Mouse (Mus musculus): ENCODE data around the gene Adamts3. TPM values are rescaled to one million over a fixed set of nuclear protein-coding genes. Genes with fewer than 3 reads are reported as not detected.

The Adamts3 gene
- polyA plus RNA-seq, 2 experiments from 2014 or later: not detected

- no peak for ATAC-seq
These were observed 68.6 kb downstream of the Adamts3 start for GRCm38 (mm10) chr5:89814552-89814951.

GRCm38 (mm10) chr5:89800181-89800816 lies 82.8 kb downstream of the Adamts3 start:
- ATAC-seq: no peak

- no peak for ATAC-seq
These were observed 89.4 kb downstream of the Adamts3 start for GRCm38 (mm10) chr5:89793706-89794105.

GRCm38 (mm10) chr5:89784635-89785034 lies 98.5 kb downstream of the Adamts3 start:
- ATAC-seq: no peak

- ATAC-seq: no peak
These were observed 103.3 kb downstream of the Adamts3 start for GRCm38 (mm10) chr5:89779823-89780222.

- no peak for ATAC-seq
These were observed 104.5 kb downstream of the Adamts3 start for GRCm38 (mm10) chr5:89778610-89779009.

GRCm38 (mm10) chr5:89777411-89777810 lies 105.7 kb downstream of the Adamts3 start:
- ATAC-seq: no peak

- no peak for ATAC-seq
These were observed 112.3 kb downstream of the Adamts3 start for GRCm38 (mm10) chr5:89770655-89771355.

GRCm38 (mm10) chr5:89763189-89764187 lies 119.6 kb downstream of the Adamts3 start:
- ATAC-seq: no peak

GRCm38 (mm10) chr5:89760368-89760767 lies 122.8 kb downstream of the Adamts3 start:
- no peak for ATAC-seq

GRCm38 (mm10) chr5:89751836-89752235 lies 131.3 kb downstream of the Adamts3 start:
- no peak for ATAC-seq

GRCm38 (mm10) chr5:89748185-89748884 lies 134.8 kb downstream of the Adamts3 start:
- ATAC-seq: no peak

GRCm38 (mm10) chr5:89747149-89747659 lies 135.9 kb downstream of the Adamts3 start:
- ATAC-seq: no peak

GRCm38 (mm10) chr5:89745112-89745511 lies 138.0 kb downstream of the Adamts3 start:
- no peak for ATAC-seq

GRCm38 (mm10) chr5:89734759-89735158 lies 148.4 kb downstream of the Adamts3 start:
- no peak for ATAC-seq

- ATAC-seq: no peak
These were observed 152.7 kb downstream of the Adamts3 start for GRCm38 (mm10) chr5:89730411-89730810.

- no peak for ATAC-seq
These were observed 155.0 kb downstream of the Adamts3 start for GRCm38 (mm10) chr5:89728117-89728516.

GRCm38 (mm10) chr5:89727497-89728057 lies 155.6 kb downstream of the Adamts3 start:
- ATAC-seq: no peak

- no peak for ATAC-seq
These were observed 168.6 kb downstream of the Adamts3 start for GRCm38 (mm10) chr5:89714552-89714951.

GRCm38 (mm10) chr5:89711116-89711859 lies 171.8 kb downstream of the Adamts3 start:
- no peak for ATAC-seq

- ATAC-seq: no peak
These were observed 173.7 kb downstream of the Adamts3 start for GRCm38 (mm10) chr5:89709459-89709858.
